9 mouse cellular contexts compared by ENCODE assay signal in genomic region chr2:48441296-48441990, GRCm38 (mm10).
A peak's percentile ranks its signal among the peaks of the same experiment; 100 is the strongest.
DNase-seq lines count a peak whose midpoint lies in the region; ATAC-seq lines count a peak whose summit lies in the region.
"Had no signal": no experiment of that assay in that cellular context is flagged by ENCODE, and none has a peak within 500 bp of the region (broad histone marks: within the 10 kb centered on the region; RNA-seq: fewer than 3 reads in every experiment).

No protein-coding gene starts in this region.

- 19% methylated on average over 11 of the region's 11 CpGs for WGBS in neural tube, embryonic 15.5 days
- WGBS in hindbrain, embryonic 15.5 days: 30% methylated on average over 11 of the region's 11 CpGs
- 57% methylated on average over 11 of the region's 11 CpGs for WGBS in liver, embryonic 11.5 days

- H3K27ac ChIP-seq in neural tube, embryonic 15.5 days (replicated peaks): no peak overlapping the region
- H3K27ac ChIP-seq in hindbrain, embryonic 15.5 days (replicated peaks): no peak overlapping the region
- H3K27ac ChIP-seq in liver, embryonic 11.5 days (ENCODE audit: low read depth, low read length): no peak overlapping the region
- H3K27ac ChIP-seq: limb, embryonic 15.5 days had no signal

- H3K4me3 ChIP-seq in neural tube, embryonic 15.5 days (replicated peaks): no peak overlapping the region
- no peak overlapping the region for H3K4me3 ChIP-seq in hindbrain, embryonic 15.5 days
- H3K4me3 ChIP-seq in liver, embryonic 11.5 days (ENCODE audit: low read depth, low read length): no peak overlapping the region
- H3K4me3 ChIP-seq: limb, embryonic 15.5 days had no signal

- peak; percentile 37 for DNase-seq in neural tube, embryonic 10.5 days (ENCODE audit: extremely low spot score, low spot score)
- DNase-seq in liver, embryonic 11.5 days (ENCODE audit: low spot score): peak; percentile 38
- DNase-seq in ovary, postnatal 14 days (ENCODE audit: low spot score): peak; percentile 10
- no peak for DNase-seq in frontal cortex, adult 2 months (ENCODE audit: extremely low spot score in 1 of 2, low spot score in 1 of 2)
- no peak for DNase-seq in left cerebral cortex, adult 9 months (ENCODE audit: low spot score in 2 of 2)

- H3K4me1 ChIP-seq in neural tube, embryonic 15.5 days: peaks cover 18% of the 10 kb centered on the region
- peaks cover 9% of the 10 kb centered on the region for H3K4me1 ChIP-seq in hindbrain, embryonic 15.5 days (replicated peaks)
- no peaks in the 10 kb centered on the region for H3K4me1 ChIP-seq in liver, embryonic 11.5 days (replicated peaks; ENCODE audit: control insufficient read depth, insufficient read depth, low read length)

- no peak for ATAC-seq in neural tube, embryonic 15.5 days (ENCODE audit: low FRiP score)
- ATAC-seq in hindbrain, embryonic 15.5 days (ENCODE audit: low FRiP score, low read depth): peak; percentile 61; the same call in 1 of the 2 replicates
- 0 out of 2 replicates have a peak, but pooled peaks have one; percentile 31 for ATAC-seq in liver, embryonic 11.5 days (replicated peaks; ENCODE audit: low FRiP score)
- no peak for ATAC-seq in activated CD4-positive, CD25-positive, alpha-beta regulatory T cell, adult 4 months

- no peaks in the 10 kb centered on the region for H3K9me3 ChIP-seq in neural tube, embryonic 15.5 days (replicated peaks)
- H3K9me3 ChIP-seq in hindbrain, embryonic 15.5 days: no peaks in the 10 kb centered on the region
- no peaks in the 10 kb centered on the region for H3K9me3 ChIP-seq in liver, embryonic 11.5 days (ENCODE audit: control insufficient read depth, low read length)
- H3K9me3 ChIP-seq: limb, embryonic 15.5 days had no signal

- no peak overlapping the region for H3K4me2 ChIP-seq in neural tube, embryonic 15.5 days
- H3K4me2 ChIP-seq in hindbrain, embryonic 15.5 days: no peak overlapping the region
- no peak overlapping the region for H3K4me2 ChIP-seq in liver, embryonic 11.5 days
- H3K4me2 ChIP-seq: limb, embryonic 15.5 days had no signal

- no peaks in the 10 kb centered on the region for H3K27me3 ChIP-seq in neural tube, embryonic 15.5 days (replicated peaks)
- H3K27me3 ChIP-seq in hindbrain, embryonic 15.5 days: no peaks in the 10 kb centered on the region
- H3K27me3 ChIP-seq in liver, embryonic 11.5 days (replicated peaks; ENCODE audit: control insufficient read depth, insufficient read depth, low read length): no peaks in the 10 kb centered on the region
- H3K27me3 ChIP-seq: limb, embryonic 15.5 days had no signal

- no peak overlapping the region for H3K9ac ChIP-seq in neural tube, embryonic 15.5 days (replicated peaks)
- no peak overlapping the region for H3K9ac ChIP-seq in hindbrain, embryonic 15.5 days
- no peak overlapping the region for H3K9ac ChIP-seq in liver, embryonic 11.5 days (ENCODE audit: low read depth, low read length)
- H3K9ac ChIP-seq: limb, embryonic 15.5 days had no signal

- H3K36me3 ChIP-seq in neural tube, embryonic 15.5 days: no peaks in the 10 kb centered on the region
- no peaks in the 10 kb centered on the region for H3K36me3 ChIP-seq in hindbrain, embryonic 15.5 days
- no peaks in the 10 kb centered on the region for H3K36me3 ChIP-seq in liver, embryonic 11.5 days (ENCODE audit: control insufficient read depth, insufficient read depth, low read length)
- H3K36me3 ChIP-seq: limb, embryonic 15.5 days had no signal

Comparison
In these comparisons a context has a peak if more than half of its experiments do, and no peak if none do; other contexts are left out.
1. DNase-seq: peak in neural tube, embryonic 10.5 days (single experiment), liver, embryonic 11.5 days (single experiment) and ovary, postnatal 14 days (single experiment); none in frontal cortex, adult 2 months (0 of 2) and left cerebral cortex, adult 9 months (0 of 2).
2. ATAC-seq: peak in hindbrain, embryonic 15.5 days (single experiment) and liver, embryonic 11.5 days (single experiment); none in neural tube, embryonic 15.5 days (single experiment) and activated CD4-positive, CD25-positive, alpha-beta regulatory T cell, adult 4 months (single experiment).